Mouse (Mus musculus): ENCODE results near the gene Twnk. TPM values are rescaled to one million over a fixed set of nuclear protein-coding genes. Genes with fewer than 3 reads are reported as not detected.
A peak's percentile ranks its signal among the peaks of the same experiment; 100 is the strongest.

The Twnk gene
- polyA plus RNA-seq, 1 experiment from 2014 or later: 10.2 TPM

GRCm38 (mm10) chr19:45016341-45017215 is 11.1 kb downstream of the Twnk start:
- H3K4me3 ChIP-seq (ENCODE audit: low read depth, low read length): peak overlapping the region; percentile 62
- H3K27me3 ChIP-seq (ENCODE audit: control insufficient read depth, insufficient read depth, low read length): no peaks in the 10 kb centered on the region
- no peaks in the 10 kb centered on the region for H3K9me3 ChIP-seq (ENCODE audit: control insufficient read depth, low read length)
- peak; percentile 25 for ATAC-seq (ENCODE audit: low read depth)
- H3K27ac ChIP-seq (ENCODE audit: low read depth, low read length): peak overlapping the region; percentile 94
- under 1% methylated on average over 16 of the region's 18 CpGs for WGBS
- H3K4me2 ChIP-seq (ENCODE audit: low read depth, low read length): peak overlapping the region; percentile 91
- peaks cover 38% of the 10 kb centered on the region for H3K4me1 ChIP-seq (ENCODE audit: control insufficient read depth, insufficient read depth, low read length)
- peak overlapping the region; percentile 72 for H3K9ac ChIP-seq (replicated peaks; ENCODE audit: low read depth, low read length)
- H3K36me3 ChIP-seq (ENCODE audit: control insufficient read depth, insufficient read depth, low read length): 0 out of 2 replicates have a peak, but pooled peaks cover 3% of the 10 kb centered on the region

- H3K9me3 ChIP-seq (ENCODE audit: control insufficient read depth, low read length): no peaks in the 10 kb centered on the region
- peak overlapping the region; percentile 62 for H3K4me3 ChIP-seq (ENCODE audit: low read depth, low read length)
- WGBS: 0% methylated on average over 13 of the region's 27 CpGs
- peak overlapping the region; percentile 72 for H3K9ac ChIP-seq (replicated peaks; ENCODE audit: low read depth, low read length)
- ATAC-seq (ENCODE audit: low read depth): peak; percentile 68
- peaks cover 38% of the 10 kb centered on the region for H3K4me1 ChIP-seq (ENCODE audit: control insufficient read depth, insufficient read depth, low read length)
- no peaks in the 10 kb centered on the region for H3K36me3 ChIP-seq (ENCODE audit: control insufficient read depth, insufficient read depth, low read length)
- peak overlapping the region; percentile 94 for H3K27ac ChIP-seq (ENCODE audit: low read depth, low read length)
- peak overlapping the region; percentile 91 for H3K4me2 ChIP-seq (ENCODE audit: low read depth, low read length)
- no peaks in the 10 kb centered on the region for H3K27me3 ChIP-seq (ENCODE audit: control insufficient read depth, insufficient read depth, low read length)
Measured at GRCm38 (mm10) chr19:45017216-45017771, 11.8 kb downstream of the Twnk start.

GRCm38 (mm10) chr19:45017909-45018308 is 12.4 kb downstream of the Twnk start:
- WGBS: under 1% methylated on average over 46 of the region's 48 CpGs
- Histone ChIP-seq H3K27me3 (ENCODE audit: control insufficient read depth, insufficient read depth, low read length) (no peaks in the 10 kb centered on the region), H3K27ac (ENCODE audit: low read depth, low read length) (peak overlapping the region; percentile 94), H3K4me2 (ENCODE audit: low read depth, low read length) (peak overlapping the region; percentile 91), H3K4me1 (ENCODE audit: control insufficient read depth, insufficient read depth, low read length) (peaks cover 38% of the 10 kb centered on the region), H3K4me3 (ENCODE audit: low read depth, low read length) (peak overlapping the region; percentile 62), H3K9me3 (ENCODE audit: control insufficient read depth, low read length) (no peaks in the 10 kb centered on the region), H3K36me3 (ENCODE audit: control insufficient read depth, insufficient read depth, low read length) (no peaks in the 10 kb centered on the region), H3K9ac (replicated peaks; ENCODE audit: low read depth, low read length) (peak overlapping the region; percentile 72)
- ATAC-seq (ENCODE audit: low read depth): peak; percentile 71

- Histone ChIP-seq H3K4me3 (ENCODE audit: low read depth, low read length) (peak overlapping the region; percentile 62), H3K36me3 (ENCODE audit: control insufficient read depth, insufficient read depth, low read length) (0 out of 2 replicates have a peak, but pooled peaks cover under 1% of the 10 kb centered on the region), H3K9ac (replicated peaks; ENCODE audit: low read depth, low read length) (peak overlapping the region; percentile 72), H3K27ac (ENCODE audit: low read depth, low read length) (peak overlapping the region; percentile 94), H3K27me3 (ENCODE audit: control insufficient read depth, insufficient read depth, low read length) (no peaks in the 10 kb centered on the region), H3K4me1 (ENCODE audit: control insufficient read depth, insufficient read depth, low read length) (peaks cover 38% of the 10 kb centered on the region), H3K9me3 (ENCODE audit: control insufficient read depth, low read length) (no peaks in the 10 kb centered on the region), H3K4me2 (ENCODE audit: low read depth, low read length) (peak overlapping the region; percentile 91)
- peak; percentile 3 for ATAC-seq (ENCODE audit: low read depth)
- WGBS: under 1% methylated on average over 12 of the region's 13 CpGs
Measured at GRCm38 (mm10) chr19:45018351-45018831, 12.9 kb downstream of the Twnk start.

GRCm38 (mm10) chr19:45020348-45020747 is 14.9 kb downstream of the Twnk start:
- H3K27ac ChIP-seq (ENCODE audit: low read depth, low read length): no peak overlapping the region
- H3K4me3 ChIP-seq (ENCODE audit: low read depth, low read length): no peak overlapping the region
- 70% methylated on average over 6 of the region's 6 CpGs for WGBS
- H3K4me1 ChIP-seq (ENCODE audit: control insufficient read depth, insufficient read depth, low read length): peaks cover 33% of the 10 kb centered on the region
- no peaks in the 10 kb centered on the region for H3K27me3 ChIP-seq (ENCODE audit: control insufficient read depth, insufficient read depth, low read length)
- no peak overlapping the region for H3K9ac ChIP-seq (replicated peaks; ENCODE audit: low read depth, low read length)
- H3K4me2 ChIP-seq (ENCODE audit: low read depth, low read length): no peak overlapping the region; the same call in 1 of the 2 replicates
- no peak for ATAC-seq (ENCODE audit: low read depth)
- no peaks in the 10 kb centered on the region for H3K9me3 ChIP-seq (ENCODE audit: control insufficient read depth, low read length)
- peaks cover 13% of the 10 kb centered on the region for H3K36me3 ChIP-seq (ENCODE audit: control insufficient read depth, insufficient read depth, low read length)

- H3K4me1 ChIP-seq (ENCODE audit: control insufficient read depth, insufficient read depth, low read length): peaks cover 25% of the 10 kb centered on the region; the same call in 1 of the 2 replicates
- WGBS: 93% methylated on average over 15 of the region's 15 CpGs
- no peak overlapping the region for H3K9ac ChIP-seq (replicated peaks; ENCODE audit: low read depth, low read length)
- no peak overlapping the region for H3K27ac ChIP-seq (ENCODE audit: low read depth, low read length)
- no peaks in the 10 kb centered on the region for H3K9me3 ChIP-seq (ENCODE audit: control insufficient read depth, low read length)
- ATAC-seq (ENCODE audit: low read depth): no peak
- no peaks in the 10 kb centered on the region for H3K27me3 ChIP-seq (ENCODE audit: control insufficient read depth, insufficient read depth, low read length)
- H3K4me3 ChIP-seq (ENCODE audit: low read depth, low read length): no peak overlapping the region
- H3K36me3 ChIP-seq (ENCODE audit: control insufficient read depth, insufficient read depth, low read length): peaks cover 23% of the 10 kb centered on the region
- no peak overlapping the region for H3K4me2 ChIP-seq (ENCODE audit: low read depth, low read length)
Measured at GRCm38 (mm10) chr19:45021362-45021761, 15.9 kb downstream of the Twnk start.

- ATAC-seq (ENCODE audit: low read depth): no peak
Measured at GRCm38 (mm10) chr19:45023993-45024392, 18.5 kb downstream of the Twnk start.

GRCm38 (mm10) chr19:45024775-45025174 is 19.3 kb downstream of the Twnk start:
- H3K36me3 ChIP-seq (ENCODE audit: control insufficient read depth, insufficient read depth, low read length): peaks cover 35% of the 10 kb centered on the region
- no peak overlapping the region for H3K27ac ChIP-seq (ENCODE audit: low read depth, low read length)
- H3K4me1 ChIP-seq (ENCODE audit: control insufficient read depth, insufficient read depth, low read length): peaks cover 10% of the 10 kb centered on the region; the same call in 1 of the 2 replicates
- H3K9ac ChIP-seq (replicated peaks; ENCODE audit: low read depth, low read length): no peak overlapping the region
- no peaks in the 10 kb centered on the region for H3K27me3 ChIP-seq (ENCODE audit: control insufficient read depth, insufficient read depth, low read length)
- H3K4me3 ChIP-seq (ENCODE audit: low read depth, low read length): no peak overlapping the region
- no peak overlapping the region for H3K4me2 ChIP-seq (ENCODE audit: low read depth, low read length)
- no peaks in the 10 kb centered on the region for H3K9me3 ChIP-seq (ENCODE audit: control insufficient read depth, low read length)
- WGBS: 87% methylated on average over 20 of the region's 20 CpGs
- ATAC-seq (ENCODE audit: low read depth): no peak

More at GRCm38 (mm10) chr19:45023993-45024392, 18.5 kb downstream of the Twnk start:
- Histone ChIP-seq H3K4me3 (ENCODE audit: low read depth, low read length) (no peak overlapping the region), H3K27ac (ENCODE audit: low read depth, low read length) (no peak overlapping the region), H3K4me1 (ENCODE audit: control insufficient read depth, insufficient read depth, low read length) (peaks cover 13% of the 10 kb centered on the region; the same call in 1 of the 2 replicates), H3K27me3 (ENCODE audit: control insufficient read depth, insufficient read depth, low read length) (no peaks in the 10 kb centered on the region), H3K4me2 (ENCODE audit: low read depth, low read length) (no peak overlapping the region), H3K9me3 (ENCODE audit: control insufficient read depth, low read length) (no peaks in the 10 kb centered on the region), H3K9ac (replicated peaks; ENCODE audit: low read depth, low read length) (0 out of 2 replicates have a peak overlapping the region, but pooled peaks have one; percentile 21), H3K36me3 (ENCODE audit: control insufficient read depth, insufficient read depth, low read length) (peaks cover 35% of the 10 kb centered on the region)
- 85% methylated on average over 11 of the region's 11 CpGs for WGBS

Data from neural tube, embryonic 14.5 days (tissue).